Mouse (Mus musculus) spleen, embryonic (tissue): Measurements from ENCODE around the gene Prkce.

Source experiments
- CTCF ChIA-PET: fragments of 350-600 bp; sonication (Branson Sonifier 250); formaldehyde crosslinking; loops from one replicate; lab custom pipeline; 2022; lab: Charles Lee

Prkce gene

GRCm38 (mm10) chr17:86436583-86437370 lies 269.2 kb downstream of the Prkce start:
- CTCF ChIA-PET = interaction anchor here (0.6 kb wide), 1 partner anchor 136 kb away, joined by 18 read pairs; no protein-coding TSS in a partner anchor

GRCm38 (mm10) chr17:86437516-86438277 lies 270.1 kb downstream of the Prkce start:
- CTCF ChIA-PET = interaction anchor here (0.6 to 0.7 kb wide), 2 partner anchors 155 to 292 kb away, joined by 6 to 7 read pairs; no protein-coding TSS in a partner anchor

GRCm38 (mm10) chr17:86438278-86438661 lies 270.7 kb downstream of the Prkce start:
- CTCF ChIA-PET = interaction anchor here (0.6 to 0.7 kb wide), 2 partner anchors 156 to 292 kb away, joined by 6 to 7 read pairs; no protein-coding TSS in a partner anchor

- CTCF ChIA-PET = no interaction called here
Measured at GRCm38 (mm10) chr17:86438763-86439162, 271.2 kb downstream of the Prkce start.

- CTCF ChIA-PET = no interaction called here
Measured at GRCm38 (mm10) chr17:86441098-86441497, 273.5 kb downstream of the Prkce start.

GRCm38 (mm10) chr17:86443886-86444285 lies 276.3 kb downstream of the Prkce start:
- CTCF ChIA-PET = interaction anchor here (0.7 to 1.2 kb wide), 2 partner anchors 50 to 298 kb away, joined by 3 to 4 read pairs; no protein-coding TSS in a partner anchor

- CTCF ChIA-PET = no interaction called here
Measured at GRCm38 (mm10) chr17:86444578-86445419, 277.2 kb downstream of the Prkce start.

GRCm38 (mm10) chr17:86445420-86445720 lies 277.8 kb downstream of the Prkce start:
- CTCF ChIA-PET = no interaction called here

GRCm38 (mm10) chr17:86445900-86446299 lies 278.3 kb downstream of the Prkce start:
- CTCF ChIA-PET = no interaction called here

GRCm38 (mm10) chr17:86447101-86447598 lies 279.6 kb downstream of the Prkce start:
- CTCF ChIA-PET = interaction anchor here (0.6 to 1.2 kb wide), 4 partner anchors 26 to 454 kb away, joined by 3 to 5 read pairs (median 4); no protein-coding TSS in a partner anchor

GRCm38 (mm10) chr17:86452934-86453333 lies 285.3 kb downstream of the Prkce start:
- CTCF ChIA-PET = no interaction called here

- CTCF ChIA-PET = no interaction called here
Measured at GRCm38 (mm10) chr17:86453673-86454350, 286.2 kb downstream of the Prkce start.

GRCm38 (mm10) chr17:86454351-86454706 lies 286.7 kb downstream of the Prkce start:
- CTCF ChIA-PET = no interaction called here

GRCm38 (mm10) chr17:86456512-86456911 lies 288.9 kb downstream of the Prkce start:
- CTCF ChIA-PET = no interaction called here

GRCm38 (mm10) chr17:86458302-86458980 lies 290.9 kb downstream of the Prkce start:
- CTCF ChIA-PET = interaction anchor here (1.0 kb wide), 1 partner anchor 9 kb away, joined by 3 read pairs; no protein-coding TSS in a partner anchor

GRCm38 (mm10) chr17:86460645-86461430 lies 293.3 kb downstream of the Prkce start:
- CTCF ChIA-PET = no interaction called here

- CTCF ChIA-PET = no interaction called here
Measured at GRCm38 (mm10) chr17:86463369-86463768, 295.8 kb downstream of the Prkce start.

GRCm38 (mm10) chr17:86464197-86464596 lies 296.6 kb downstream of the Prkce start:
- CTCF ChIA-PET = interaction anchor here (1.2 kb wide), 1 partner anchor 14 kb away, joined by 3 read pairs; no protein-coding TSS in a partner anchor

- CTCF ChIA-PET = interaction anchor here (1.2 kb wide), 1 partner anchor 14 kb away, joined by 3 read pairs; no protein-coding TSS in a partner anchor
Measured at GRCm38 (mm10) chr17:86464689-86465363, 297.2 kb downstream of the Prkce start.
